Mouse (Mus musculus): ENCODE data around the gene Ccdc40. TPM values are rescaled to one million over a fixed set of nuclear protein-coding genes. Genes with fewer than 3 reads are reported as not detected.

Ccdc40 gene
- polyA plus RNA-seq (2012; rRNA removed), result 0.61 and 0.63 TPM in 2 replicates

DNA sequence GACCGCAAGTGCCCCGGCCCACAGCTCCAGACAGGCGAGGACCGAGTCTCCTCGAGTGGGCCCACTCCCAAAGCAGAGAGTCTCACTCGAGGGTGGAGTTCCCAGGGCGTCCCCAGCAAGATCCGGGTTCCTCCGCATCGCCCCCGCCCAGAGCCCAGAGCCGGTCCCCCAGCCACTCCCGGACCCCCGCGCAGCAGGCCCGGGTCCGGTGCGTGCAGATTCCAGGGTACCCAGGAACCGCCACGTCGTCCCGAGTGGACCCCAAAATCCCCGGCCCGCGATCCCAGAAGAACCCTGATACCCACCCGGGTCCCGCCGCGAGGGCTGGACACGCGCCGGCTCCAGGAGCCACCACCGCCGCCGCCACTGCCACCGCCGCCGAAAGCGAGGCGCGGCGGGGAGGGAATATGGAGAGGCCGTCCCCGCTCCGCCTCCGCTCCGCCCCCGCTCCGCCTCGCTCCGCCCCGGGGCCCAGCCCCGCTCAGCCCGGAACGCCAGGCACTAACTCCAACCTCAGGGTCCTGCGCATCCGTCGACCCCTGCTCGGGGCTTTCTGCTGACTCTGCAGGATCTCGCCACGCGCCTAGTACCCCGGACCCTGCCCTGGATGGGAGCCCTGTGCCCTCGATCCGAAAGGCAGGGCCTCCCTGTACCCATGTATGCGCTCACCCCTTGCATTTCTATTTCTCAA is at the start of gene Ccdc40, which contains the start of gene Tbc1d16:
Gene Ccdc40, plus strand, starts transcription at position 482 of the 691 bp plus-strand sequence.
Gene Tbc1d16, minus strand, starts transcription at position 409 of the 691 bp plus-strand sequence.

DNA sequence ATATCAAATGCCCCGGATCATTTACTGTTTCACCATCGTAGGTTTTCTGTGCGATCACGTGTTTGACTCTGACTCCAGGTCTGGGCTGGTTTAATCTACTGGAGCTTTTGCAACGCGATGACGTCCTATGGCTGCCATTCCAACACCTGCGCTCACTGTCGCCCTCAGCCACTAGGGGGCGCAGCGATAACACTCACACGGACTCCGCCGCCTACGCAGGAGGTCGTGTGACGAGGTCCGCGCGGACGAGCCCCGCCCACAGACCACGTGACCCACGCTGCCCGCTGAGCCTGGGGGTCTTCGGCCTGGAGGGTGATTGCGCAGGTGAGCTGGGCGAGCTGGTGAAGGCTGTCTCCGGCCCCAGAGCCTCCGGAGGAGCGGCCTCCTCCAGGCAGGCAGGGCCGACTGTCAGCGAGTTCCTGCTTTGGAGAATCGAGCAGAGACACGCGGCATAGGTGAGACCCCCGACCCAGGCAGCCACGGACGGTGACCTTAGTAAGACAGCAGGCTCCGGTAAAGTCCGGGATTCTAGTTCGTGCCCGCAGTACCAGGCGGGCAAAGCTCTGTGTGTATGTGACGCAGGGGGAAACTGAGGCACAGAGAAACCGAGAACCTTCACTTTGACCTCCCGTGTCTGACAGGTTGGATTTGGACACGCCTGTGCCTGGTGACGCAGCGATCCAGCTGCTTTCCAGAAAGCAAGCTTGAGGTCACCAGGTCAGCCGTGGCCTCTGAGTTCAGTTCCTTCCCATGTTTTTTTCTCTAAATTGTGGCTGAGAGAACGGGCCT is 39.6 kb downstream of the Ccdc40 start, which contains the start of gene Gaa:
Gene Gaa, plus strand, starts transcription at position 120 of the 789 bp plus-strand sequence.

DNA sequence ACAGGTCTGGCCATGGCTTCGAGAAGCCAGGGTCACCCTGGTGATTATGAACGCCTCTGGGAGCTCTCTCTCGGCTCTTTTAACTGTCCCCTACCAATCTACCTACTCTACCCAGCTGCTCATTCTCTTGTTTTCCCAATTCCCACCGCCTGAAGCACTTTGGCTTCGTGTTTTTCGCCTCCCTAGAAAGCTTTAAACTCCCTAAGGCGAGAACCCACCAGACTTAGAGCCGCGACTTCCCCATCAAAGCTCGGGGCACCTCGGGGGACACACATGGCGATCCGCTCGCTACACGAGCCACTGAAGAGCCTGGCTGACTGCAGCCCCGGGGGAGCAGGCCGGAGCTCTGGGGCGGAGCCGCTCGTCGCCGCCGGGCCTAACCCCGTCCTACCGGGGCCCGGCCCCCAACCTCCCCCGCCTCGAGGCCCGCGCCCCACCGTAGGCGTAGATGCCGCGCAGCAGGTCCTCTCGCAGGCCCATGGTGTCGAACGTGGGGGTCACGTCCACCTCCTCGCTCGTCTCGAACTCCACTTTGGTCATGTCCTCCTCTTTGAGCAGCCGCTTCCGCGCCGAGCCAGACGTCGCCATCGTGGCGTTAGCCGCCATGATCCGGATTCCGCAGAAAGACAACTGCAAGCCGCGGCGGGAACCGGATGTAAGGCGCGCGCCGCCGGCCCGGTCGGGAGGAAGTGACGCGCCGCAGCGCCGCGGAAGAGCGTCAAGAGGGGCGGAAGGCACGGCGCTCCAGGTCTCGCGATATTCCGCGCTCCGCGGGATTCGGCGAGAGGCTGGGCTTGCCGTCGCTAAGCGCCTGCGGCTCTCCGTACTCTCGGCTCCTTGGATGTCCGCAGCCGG is 71.2 kb downstream of the Ccdc40 start, which contains the start of gene Eif4a3:
Gene Eif4a3, minus strand, starts transcription at position 699 of the 855 bp plus-strand sequence.

DNA sequence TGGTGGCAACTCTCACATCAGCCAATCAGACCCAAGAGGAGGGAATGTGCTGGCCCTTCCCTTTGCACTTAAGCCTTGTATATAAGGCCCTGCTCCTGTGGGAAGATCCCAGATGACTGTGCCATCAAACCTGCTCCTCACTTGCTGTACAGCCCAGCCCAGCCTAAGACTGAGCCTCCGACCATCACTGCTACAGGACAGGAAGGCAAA is 79.2 kb downstream of the Ccdc40 start, which contains the start of gene Card14:
Gene Card14, plus strand, starts transcription at position 111 of the 210 bp plus-strand sequence.

Other genes with a start within 250 kb of the Ccdc40 start
- gene Enpp7, start 240.4 kb upstream of the Ccdc40 start, polyA plus RNA-seq (2012; rRNA removed), result not detected in 2 replicates
- gene Cbx2, start 205.6 kb upstream of the Ccdc40 start, polyA plus RNA-seq (2012; rRNA removed), result 1.4 and 1.8 TPM in 2 replicates
- gene Cbx8, start 187.6 kb upstream of the Ccdc40 start, polyA plus RNA-seq (2012; rRNA removed), result 0.60 and 0.61 TPM in 2 replicates
- 2.5 and 2.9 TPM in 2 replicates for gene Cbx4, start 142.4 kb upstream of the Ccdc40 start, polyA plus RNA-seq (2012; rRNA removed)
- 0.97 and 0.99 TPM in 2 replicates for gene Tbc1d16, start 73 bp upstream of the Ccdc40 start, polyA plus RNA-seq (2012; rRNA removed)
- 12.8 and 14.2 TPM in 2 replicates for gene Gaa, start 39.3 kb downstream of the Ccdc40 start, polyA plus RNA-seq (2012; rRNA removed)
- 102 and 104 TPM in 2 replicates for gene Eif4a3, start 71.5 kb downstream of the Ccdc40 start, polyA plus RNA-seq (2012; rRNA removed)
- 0.18 and 0.22 TPM in 2 replicates for gene Card14, start 79.2 kb downstream of the Ccdc40 start, polyA plus RNA-seq (2012; rRNA removed)
- gene Sgsh, start 127.0 kb downstream of the Ccdc40 start, polyA plus RNA-seq (2012; rRNA removed), result 0.94 and 1.1 TPM in 2 replicates
- 0.88 and 1.4 TPM in 2 replicates for gene Slc26a11, start 127.0 kb downstream of the Ccdc40 start, polyA plus RNA-seq (2012; rRNA removed)
- gene Rnf213, start 164.5 kb downstream of the Ccdc40 start, polyA plus RNA-seq (2012; rRNA removed), result 8.1 and 13.4 TPM in 2 replicates

Measured in liver, embryonic 14 days (tissue).